Mouse (Mus musculus) limb, embryonic 14.5 days (tissue): ENCODE measurements around the gene Ell. TPM values are rescaled to one million over a fixed set of nuclear protein-coding genes. Genes with fewer than 3 reads are reported as not detected.

Experiments used
- ATAC-seq: fragments of 200-750 bp; cut with Nextera tagmentation; 2 replicates; pipeline ENCODE4 v1.8.0; 2017; ENCODE audit warnings: low read depth, moderate number of reproducible peaks, moderate TSS enrichment; ENCODE audit not compliant: low FRiP score
- DNase-seq: peaks from one replicate; pipeline ENCODE4 v3.0.0-alpha.2; 2015; ENCODE audit warnings: low spot score
- H3K27ac ChIP-seq: fragments of 300-500 bp; sonication (generic); replicated peaks from 2 replicates; pipeline ENCODE4 v1.5.1; 2014; ENCODE audit warnings: low read depth, mild to moderate bottlenecking, low read length, moderate library complexity, mixed read lengths
- H3K27me3 ChIP-seq: fragments of 300-500 bp; sonication (generic); 2 replicates; pipeline ENCODE4 v1.6.1; 2014; ENCODE audit warnings: low read length, mixed read lengths; ENCODE audit not compliant: control insufficient read depth, insufficient read depth
- H3K36me3 ChIP-seq: fragments of 300-500 bp; sonication (generic); 2 replicates; pipeline ENCODE4 v1.6.1; 2014; ENCODE audit warnings: mild to moderate bottlenecking, low read length, moderate library complexity, mixed read lengths; ENCODE audit not compliant: control insufficient read depth, insufficient read depth
- H3K4me1 ChIP-seq: fragments of 300-500 bp; sonication (generic); 2 replicates; pipeline ENCODE4 v1.6.1; 2014; ENCODE audit warnings: antibody characterized with exemption, low read length, mixed read lengths; ENCODE audit not compliant: control insufficient read depth, insufficient read depth
- H3K4me2 ChIP-seq: fragments of 300-500 bp; sonication (generic); replicated peaks from 2 replicates; pipeline ENCODE4 v1.6.1; 2014; ENCODE audit warnings: low read depth, mild to moderate bottlenecking, low read length, moderate library complexity; ENCODE audit not compliant: severe bottlenecking
- H3K4me3 ChIP-seq: fragments of 300-500 bp; sonication (generic); replicated peaks from 2 replicates; pipeline ENCODE4 v1.5.1; 2014; ENCODE audit warnings: low read length
- H3K9ac ChIP-seq: fragments of 300-500 bp; sonication (generic); 2 replicates; pipeline ENCODE4 v1.6.1; 2014; ENCODE audit warnings: mild to moderate bottlenecking, low read depth, low read length, moderate library complexity; ENCODE audit not compliant: severe bottlenecking
- H3K9me3 ChIP-seq: fragments of 300-500 bp; sonication (generic); 2 replicates; pipeline ENCODE4 v1.6.1; 2016; ENCODE audit warnings: low read length; ENCODE audit not compliant: control insufficient read depth
- POLR2A ChIP-seq: fragments of 200-500 bp; IDR thresholded peaks from 2 replicates; pipeline ENCODE4 v1.8.0; 2012; ENCODE audit warnings: inconsistent platforms, mild to moderate bottlenecking, moderate library complexity, borderline replicate concordance; ENCODE audit not compliant: insufficient read depth, insufficient read length; ENCODE audit errors: extremely low read depth
- WGBS: fragments of 180-500 bp; shearing (Covaris S2); extraction: QIAGEN DNeasy Blood & Tissue Kit; methylation state at CpG from one replicate; pipeline ENCODE4 v1.1.7; 2014; 5-methylcytosine and 5-hydroxymethylcytosine counted together
- polyA plus RNA-seq, 2 experiments: library from polyadenylated mRNA; depleted of rRNA in 1 of 2; stranded (reverse) in 1 of 2; unstranded in 1 of 2; fragments of >200 nt; fragmentation: Nextera tagmentation in 1 of 2; extraction: Ambion mirVana in 1 of 2; gene quantifications; 2 replicates each; pipeline versions ENCODE4 v1.2.1 to v1.2.3; 2012 to 2014

The Ell gene
- polyA plus RNA-seq, 2 experiments: 20.2 to 30.3 TPM

DNA sequence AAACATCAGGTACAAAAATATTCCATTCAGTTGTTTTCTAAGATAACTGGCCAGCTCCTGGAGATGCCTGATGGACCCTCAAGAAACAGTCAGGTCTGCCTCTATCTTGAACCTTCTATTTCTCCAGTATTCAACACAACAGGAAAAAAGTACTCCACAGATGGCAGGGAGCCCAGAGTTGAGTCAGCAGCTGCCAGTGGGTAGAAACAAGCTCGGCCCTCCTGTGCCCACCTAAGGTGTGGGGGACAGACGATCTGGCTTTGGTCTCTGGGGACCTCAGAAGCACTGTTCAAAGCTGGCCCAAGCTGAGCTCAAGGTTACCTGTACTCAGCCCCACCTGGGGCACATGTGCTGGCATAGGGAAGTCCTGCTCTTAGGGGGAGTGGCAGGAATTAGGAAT lies 25.8 kb upstream of the Ell start:
- Histone ChIP-seq H3K4me2 (no peak overlapping the region), H3K27me3 (no peaks in the 10 kb centered on the region), H3K36me3 (peaks cover 38% of the 10 kb centered on the region), H3K9ac (no peak overlapping the region), H3K9me3 (no peaks in the 10 kb centered on the region), H3K4me3 (no peak overlapping the region), H3K4me1 (peaks cover 10% of the 10 kb centered on the region), H3K27ac (no peak overlapping the region)
- TF ChIP-seq POLR2A: no peak
- no peak for ATAC-seq
- 70% methylated on average over 2 of the region's 2 CpGs for WGBS
- no peak for DNase-seq

GRCm38 (mm10) chr8:70517940-70518643 lies 21.2 kb upstream of the Ell start:
- H3K27me3 ChIP-seq: no peaks in the 10 kb centered on the region
- peaks cover 30% of the 10 kb centered on the region for H3K36me3 ChIP-seq
- no peak for TF ChIP-seq POLR2A
- DNase-seq (no peak), ATAC-seq (no peak)
- H3K4me2 ChIP-seq: no peak overlapping the region
- no peak overlapping the region for H3K27ac ChIP-seq
- H3K9me3 ChIP-seq: no peaks in the 10 kb centered on the region
- no peak overlapping the region for H3K9ac ChIP-seq
- no peak overlapping the region for H3K4me3 ChIP-seq
- WGBS: 70% methylated on average over 10 of the region's 10 CpGs
- H3K4me1 ChIP-seq: no peaks in the 10 kb centered on the region; the same call in 1 of the 2 replicates

- Histone ChIP-seq H3K36me3 (peaks cover 25% of the 10 kb centered on the region), H3K9me3 (no peaks in the 10 kb centered on the region), H3K27me3 (no peaks in the 10 kb centered on the region), H3K4me2 (no peak overlapping the region), H3K27ac (no peak overlapping the region), H3K9ac (no peak overlapping the region), H3K4me3 (no peak overlapping the region), H3K4me1 (peaks cover 3% of the 10 kb centered on the region)
- WGBS: 86% methylated on average over 6 of the region's 6 CpGs
- ATAC-seq (no peak), DNase-seq (no peak)
- no peak for TF ChIP-seq POLR2A
These were observed 20.2 kb upstream of the Ell start for GRCm38 (mm10) chr8:70519043-70519442.

DNA sequence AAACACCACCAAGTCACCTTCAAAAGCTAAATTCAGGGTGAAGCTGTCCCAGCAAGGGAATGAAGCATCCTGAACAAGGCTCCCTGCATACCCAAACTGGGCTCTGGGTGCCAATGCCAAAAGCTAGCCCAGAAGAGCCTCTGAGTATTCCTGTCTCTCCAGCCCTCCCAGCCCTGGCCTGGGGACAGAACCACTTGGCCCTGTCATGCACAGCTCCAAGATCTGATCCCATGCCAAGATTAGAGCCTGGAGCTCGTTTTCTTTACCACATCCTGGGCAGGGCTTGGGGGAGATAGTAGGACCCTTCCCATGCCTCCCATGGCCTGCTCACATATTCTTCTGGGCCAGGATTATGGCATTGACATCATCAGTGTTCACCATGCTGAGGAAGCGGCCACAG lies 19.7 kb upstream of the Ell start:
- Histone ChIP-seq H3K36me3 (peaks cover 21% of the 10 kb centered on the region), H3K27me3 (no peaks in the 10 kb centered on the region), H3K9ac (no peak overlapping the region), H3K9me3 (no peaks in the 10 kb centered on the region), H3K4me3 (no peak overlapping the region), H3K4me1 (peaks cover 3% of the 10 kb centered on the region), H3K27ac (no peak overlapping the region), H3K4me2 (no peak overlapping the region)
- DNase-seq: no peak
- 68% methylated on average over 2 of the region's 2 CpGs for WGBS
- no peak for ATAC-seq
- no peak for TF ChIP-seq POLR2A

DNA sequence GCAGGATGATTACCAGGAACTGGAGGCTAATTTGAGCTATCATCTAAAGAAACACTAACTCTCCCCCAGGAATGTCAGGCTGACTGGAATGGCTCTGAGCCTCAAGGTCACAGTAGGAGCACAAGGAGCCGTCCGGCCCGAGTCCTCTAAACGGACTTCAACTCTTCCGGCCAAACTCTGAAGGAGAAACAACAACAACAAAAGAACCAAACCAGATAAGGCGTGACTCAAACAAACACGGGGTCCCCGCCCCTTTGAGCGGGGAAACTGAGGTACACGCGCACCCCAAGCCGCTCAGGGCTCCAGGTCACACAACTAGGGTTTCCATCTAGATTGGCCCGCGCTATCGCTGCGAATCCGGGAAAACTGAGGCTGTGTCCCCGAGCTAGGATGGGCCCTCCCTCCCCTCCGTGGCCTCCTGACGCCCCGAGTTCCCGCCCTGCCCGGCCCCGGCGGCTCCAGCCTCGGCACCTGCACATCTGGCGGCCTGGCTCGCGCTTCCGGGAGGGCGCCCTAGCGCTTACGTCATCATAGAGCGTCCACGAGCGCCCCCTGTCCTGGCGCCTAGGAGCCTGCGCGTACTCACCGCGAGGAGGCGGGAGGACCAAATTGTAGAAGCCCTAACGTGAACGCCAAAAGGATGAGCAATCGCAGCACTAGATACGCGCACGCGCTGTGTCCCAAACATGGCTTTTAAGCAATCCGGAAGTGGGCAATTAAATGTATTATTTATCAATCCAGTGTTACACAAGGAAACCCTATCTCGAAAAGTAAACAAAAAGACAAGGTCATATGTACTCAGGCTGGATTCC lies 16.5 kb upstream of the Ell start:
- H3K9me3 ChIP-seq: no peaks in the 10 kb centered on the region
- H3K36me3 ChIP-seq: peaks cover 8% of the 10 kb centered on the region; the same call in 1 of the 2 replicates
- H3K4me1 ChIP-seq: peaks cover 7% of the 10 kb centered on the region
- 4% methylated on average over 51 of the region's 51 CpGs for WGBS
- H3K4me3 ChIP-seq: peak overlapping the region; percentile 71
- peak overlapping the region; percentile 65 for H3K27ac ChIP-seq
- DNase-seq: peak; percentile 98
- H3K9ac ChIP-seq: peak overlapping the region; percentile 78
- ATAC-seq: peak; percentile 89
- H3K4me2 ChIP-seq: peak overlapping the region; percentile 73
- H3K27me3 ChIP-seq: no peaks in the 10 kb centered on the region
- peak; percentile 71; the same call in 1 of the 2 replicates for TF ChIP-seq POLR2A
